Mouse (Mus musculus) spleen, adult 2 months (tissue): ENCODE results near the gene Taar7f. TPM values are rescaled to one million over a fixed set of nuclear protein-coding genes. Genes with fewer than 3 reads are reported as not detected.

Experiments used
- DNase-seq, 2 experiments: peaks; one replicate each; pipeline versions ENCODE4 v3.0.0 to v3.0.0-alpha.2; 2012 to 2021; ENCODE audit warnings: low spot score in 2 of 2, low read depth in 1 of 2
- H3K27ac ChIP-seq: fragments of 200-500 bp; 2 replicates; pipeline ENCODE4 v1.5.1; 2012; ENCODE audit warnings: low read length, inconsistent platforms; ENCODE audit not compliant: insufficient read depth
- H3K27me3 ChIP-seq: fragments of 200-500 bp; 2 replicates; pipeline ENCODE4 v1.6.1; 2012; ENCODE audit warnings: mild to moderate bottlenecking, moderate library complexity, low read length, inconsistent platforms; ENCODE audit not compliant: control insufficient read depth, insufficient read depth
- H3K36me3 ChIP-seq: fragments of 200-500 bp; 2 replicates; pipeline ENCODE4 v1.6.1; 2012; ENCODE audit warnings: mild to moderate bottlenecking, low read length, inconsistent platforms; ENCODE audit not compliant: control insufficient read depth, insufficient read depth
- H3K4me1 ChIP-seq: fragments of 200-500 bp; 2 replicates; pipeline ENCODE4 v1.6.1; 2011; ENCODE audit warnings: inconsistent platforms; ENCODE audit not compliant: control insufficient read depth, insufficient read depth, insufficient read length
- H3K4me3 ChIP-seq: fragments of 200-500 bp; 2 replicates; pipeline ENCODE4 v1.5.1; 2011; ENCODE audit warnings: mild to moderate bottlenecking, inconsistent platforms; ENCODE audit not compliant: insufficient read depth, insufficient read length; ENCODE audit errors: extremely low read depth
- CTCF ChIP-seq: fragments of 200-500 bp; IDR thresholded peaks from 2 replicates; pipeline ENCODE4 v1.5.1; 2011; ENCODE audit warnings: mild to moderate bottlenecking, inconsistent platforms; ENCODE audit not compliant: insufficient read depth, insufficient read length, insufficient replicate concordance; ENCODE audit errors: extremely low read depth
- POLR2A ChIP-seq: fragments of 200-500 bp; IDR thresholded peaks from 2 replicates; pipeline ENCODE4 v1.6.1; 2011; ENCODE audit warnings: low read depth, low read length, inconsistent platforms
- WGBS: fragments of 180-500 bp; shearing (Covaris S2); methylation state at CpG from one replicate; pipeline ENCODE4 v1.1.7; 2018; 5-methylcytosine and 5-hydroxymethylcytosine counted together
- polyA plus RNA-seq: library from polyadenylated mRNA; depleted of rRNA; stranded (reverse); fragments of >200 nt; gene quantifications from 2 replicates; pipeline ENCODE4 v1.2.3, GENCODE M21; 2012; rRNA removed

Taar7f gene
- not detected in 2 replicates for polyA plus RNA-seq

GRCm38 (mm10) chr10:24049210-24049609, at the start of gene Taar7f:
Gene Taar7f (plus strand): TSS chr10:24049510.
- H3K27me3 ChIP-seq, result no peaks in the 10 kb centered on the region
- H3K27ac ChIP-seq, result no peak within 1 kb of the TSS
- TF ChIP-seq POLR2A, result no peak
- no peak for TF ChIP-seq CTCF
- no peak within 1 kb of the TSS for H3K4me3 ChIP-seq
- no peak for DNase-seq
- H3K4me1 ChIP-seq, result no peaks in the 10 kb centered on the region
- no peaks in the 10 kb centered on the region for H3K36me3 ChIP-seq

GRCm38 (mm10) chr10:23999639-24000038, 49.7 kb upstream of the Taar7f start, which contains the start of gene Taar7b:
Gene Taar7b (plus strand): TSS chr10:23999939.
- no peak for TF ChIP-seq POLR2A
- no peak for TF ChIP-seq CTCF
- no peak for DNase-seq
- no peaks in the 10 kb centered on the region for H3K4me1 ChIP-seq

GRCm38 (mm10) chr10:24006442-24006841, 42.9 kb upstream of the Taar7f start:
- Histone ChIP-seq H3K4me3 (no peak overlapping the region), H3K27ac (no peak overlapping the region), H3K4me1 (no peaks in the 10 kb centered on the region), H3K27me3 (no peaks in the 10 kb centered on the region), H3K36me3 (no peaks in the 10 kb centered on the region)
- TF ChIP-seq CTCF (no peak), POLR2A (no peak)
- 82% methylated on average over 1 of the region's 1 CpGs for WGBS
- no peak for DNase-seq

More at GRCm38 (mm10) chr10:23999639-24000038, 49.7 kb upstream of the Taar7f start, which contains the start of gene Taar7b:
- no peak within 1 kb of the TSS for H3K27ac ChIP-seq
- no peaks in the 10 kb centered on the region for H3K36me3 ChIP-seq
- 82% methylated on average over 1 of the region's 1 CpGs for WGBS
- H3K4me3 ChIP-seq, result no peak within 1 kb of the TSS
- H3K27me3 ChIP-seq, result no peaks in the 10 kb centered on the region

GRCm38 (mm10) chr10:24007034-24007433, 42.3 kb upstream of the Taar7f start:
- DNase-seq, result no peak
- no peaks in the 10 kb centered on the region for H3K36me3 ChIP-seq
- H3K27me3 ChIP-seq, result no peaks in the 10 kb centered on the region
- WGBS, result 74% methylated on average over 2 of the region's 2 CpGs
- no peak overlapping the region for H3K27ac ChIP-seq
- TF ChIP-seq POLR2A, result no peak
- no peak for TF ChIP-seq CTCF
- H3K4me1 ChIP-seq, result no peaks in the 10 kb centered on the region
- no peak overlapping the region for H3K4me3 ChIP-seq

- Histone ChIP-seq H3K27ac (no peak overlapping the region), H3K4me3 (no peak overlapping the region), H3K27me3 (no peaks in the 10 kb centered on the region), H3K36me3 (no peaks in the 10 kb centered on the region), H3K4me1 (no peaks in the 10 kb centered on the region)
- DNase-seq, result no peak
- TF ChIP-seq CTCF (no peak), POLR2A (no peak)
- WGBS, result 78% methylated on average over 1 of the region's 1 CpGs
Observed at GRCm38 (mm10) chr10:24008143-24008542, 41.2 kb upstream of the Taar7f start.

- Histone ChIP-seq H3K4me3 (no peak within 1 kb of the TSS), H3K27ac (no peak within 1 kb of the TSS), H3K27me3 (no peaks in the 10 kb centered on the region), H3K36me3 (no peaks in the 10 kb centered on the region), H3K4me1 (no peaks in the 10 kb centered on the region)
- TF ChIP-seq POLR2A, result no peak
- TF ChIP-seq CTCF, result no peak
- no peak for DNase-seq
Observed at GRCm38 (mm10) chr10:24026922-24027321, 22.4 kb upstream of the Taar7f start, which contains the start of gene Taar7d. Gene Taar7d (plus strand): TSS chr10:24027222.

GRCm38 (mm10) chr10:24031347-24031746, 18.0 kb upstream of the Taar7f start:
- DNase-seq, result no peak

More at GRCm38 (mm10) chr10:24031347-24031746, 18.0 kb upstream of the Taar7f start:
- Histone ChIP-seq H3K4me1 (no peaks in the 10 kb centered on the region), H3K4me3 (no peak overlapping the region), H3K27me3 (no peaks in the 10 kb centered on the region), H3K36me3 (no peaks in the 10 kb centered on the region), H3K27ac (no peak overlapping the region)
- TF ChIP-seq CTCF, result no peak
- no peak for TF ChIP-seq POLR2A
